Mouse (Mus musculus): ENCODE results near the gene Sult6b2.

DNA sequence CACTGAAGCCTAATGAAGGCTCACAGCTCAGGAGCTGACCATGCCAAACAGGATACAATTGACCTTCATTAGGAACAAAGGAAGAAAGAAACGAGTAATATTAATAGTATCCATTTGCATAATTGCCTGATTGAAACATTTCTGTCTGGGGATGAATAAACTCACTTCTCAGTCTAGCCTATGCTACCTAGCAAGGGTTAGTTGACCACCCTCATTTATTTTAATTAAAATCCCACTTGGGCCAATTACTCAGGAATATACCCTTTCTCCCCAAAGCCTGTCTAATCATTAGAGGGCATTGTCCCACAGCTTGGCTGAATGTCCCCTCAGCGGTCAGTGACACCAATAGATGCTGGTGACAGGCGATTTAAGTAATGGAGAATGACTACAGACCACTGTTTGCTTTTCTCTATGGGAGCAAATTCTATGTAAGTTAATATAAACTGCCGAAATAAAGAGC, 23.7 kb downstream of the Sult6b2 start:
- no peak for TF ChIP-seq CTCF (IDR thresholded peaks at IDR 0.05; ENCODE audit: low read depth, low read length)
- no peak for TF ChIP-seq POLR2A (IDR thresholded peaks at IDR 0.05; ENCODE audit: extremely low read depth, insufficient read depth, low read length)

Data from liver, adult 2 months (tissue).